Mouse (Mus musculus): Measurements from ENCODE around the gene Phf21b. TPM values are rescaled to one million over a fixed set of nuclear protein-coding genes. Genes with fewer than 3 reads are reported as not detected.
A peak's percentile ranks its signal among the peaks of the same experiment; 100 is the strongest.

Phf21b gene
- total and polyA plus RNA-seq, 3 experiments = 1.3 to 5.3 (median 2.2) TPM

DNA sequence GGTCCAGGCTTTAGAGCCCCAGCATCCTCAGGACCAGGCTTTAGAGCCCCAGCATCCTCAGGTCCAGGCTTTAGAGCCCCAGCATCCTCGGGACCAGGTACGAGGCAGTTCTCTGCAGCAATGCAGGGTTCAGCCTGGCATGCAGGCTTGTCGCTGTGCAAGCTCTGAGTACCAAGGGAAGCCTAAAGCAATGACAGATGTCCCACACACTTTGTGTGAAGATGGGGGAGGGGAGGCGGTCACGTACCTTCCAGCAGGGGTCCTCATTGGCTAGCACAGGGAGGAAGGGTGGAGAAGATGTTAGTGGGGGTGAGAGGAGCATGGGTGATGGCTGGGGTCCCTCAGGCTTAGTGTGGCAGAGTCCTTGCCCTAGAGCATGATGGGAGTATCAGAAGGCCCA lies 62.2 kb downstream of the Phf21b start:
- DNase-seq (ENCODE audit: extremely low read depth) = no peak
- dilution Hi-C loops (cut with MboI; ENCODE audit: extremely low pct_ligation_motif_present, extremely low pct_unique_long_range_greater_than_20kb, low sequenced_read_pairs) (no loop called here), in situ Hi-C loops (cut with MboI; ENCODE audit: low pct_ligation_motif_present, low pct_unique_long_range_greater_than_20kb, low sequenced_read_pairs) (no loop called here)
- peaks cover 4% of the 10 kb centered on the region for H3K9me3 ChIP-seq (replicated peaks; ENCODE audit: low read length)
- H3K4me2 ChIP-seq (ENCODE audit: insufficient read depth, low read depth, poor library complexity, severe bottlenecking) = no peak overlapping the region
- H3K27me3 ChIP-seq (replicated peaks) = no peaks in the 10 kb centered on the region
- H3K4me1 ChIP-seq (ENCODE audit: control insufficient read depth in 1 of 2, insufficient read depth in 2 of 2) = peaks cover 0 to 4% of the 10 kb centered on the region in 2 experiments; a peak in 1 of 4 replicates
- H3K79me2 ChIP-seq (replicated peaks; ENCODE audit: control insufficient read depth, extremely low read depth, insufficient read depth, poor library complexity, severe bottlenecking) = no peaks in the 10 kb centered on the region
- no peak overlapping the region for H3K4me3 ChIP-seq (replicated peaks in 1 of 3; ENCODE audit: low read depth in 2 of 3, low read length in 2 of 3, poor library complexity in 1 of 3)
- peaks cover 13 to 84% of the 10 kb centered on the region in 2 experiments for H3K36me3 ChIP-seq (replicated peaks in 1 of 2; ENCODE audit: control insufficient read depth in 1 of 2, insufficient read depth in 1 of 2, low read length in 1 of 2)
- TF ChIP-seq CTCF (conservative IDR thresholded peaks at IDR 0.05 in 1 of 2, IDR thresholded peaks at IDR 0.05 in 1 of 2; ENCODE audit: low read depth in 2 of 2, low read length in 2 of 2) = 0 out of 4 replicates have a peak, but pooled peaks of 1 of the 2 experiments have one; percentile 1
- TF ChIP-seq TCF12 (IDR thresholded peaks at IDR 0.05; ENCODE audit: low read depth, low read length) = no peak
- TF ChIP-seq NELFE (IDR thresholded peaks at IDR 0.05; ENCODE audit: low read depth, low read length) = no peak
- H3K9ac ChIP-seq (ENCODE audit: insufficient read depth, low read depth) = no peak overlapping the region
- H3K27ac ChIP-seq (ENCODE audit: insufficient read depth, low read depth) = no peak overlapping the region

DNA sequence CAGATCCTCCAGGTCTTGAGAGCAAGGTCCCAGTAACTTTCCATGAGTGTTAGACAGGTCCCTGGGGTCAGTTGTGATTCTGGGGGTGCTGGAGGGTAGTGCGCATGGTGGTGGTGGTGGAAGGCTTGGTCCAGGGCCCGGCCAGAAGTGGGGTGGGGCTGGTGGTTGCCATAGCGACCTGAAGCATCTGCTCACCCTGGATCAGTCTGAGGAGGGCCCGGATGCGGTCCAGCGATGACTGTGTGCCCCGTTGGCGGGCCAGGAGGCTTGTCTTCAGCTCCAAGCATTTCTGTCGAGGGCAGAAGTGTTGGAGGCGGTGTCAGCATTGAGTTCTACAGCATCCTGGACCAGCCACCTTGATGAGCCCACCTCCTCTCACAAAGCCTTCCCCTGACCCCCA lies 68.7 kb downstream of the Phf21b start:
- no peak for DNase-seq (ENCODE audit: extremely low read depth)
- Histone ChIP-seq H3K4me3 (replicated peaks in 1 of 3; ENCODE audit: low read depth in 2 of 3, low read length in 2 of 3, poor library complexity in 1 of 3) (no peak overlapping the region), H3K79me2 (replicated peaks; ENCODE audit: control insufficient read depth, extremely low read depth, insufficient read depth, poor library complexity, severe bottlenecking) (no peaks in the 10 kb centered on the region), H3K4me2 (ENCODE audit: insufficient read depth, low read depth, poor library complexity, severe bottlenecking) (no peak overlapping the region), H3K4me1 (ENCODE audit: control insufficient read depth in 1 of 2, insufficient read depth in 2 of 2) (no peaks in the 10 kb centered on the region), H3K9me3 (replicated peaks; ENCODE audit: low read length) (no peaks in the 10 kb centered on the region), H3K9ac (ENCODE audit: insufficient read depth, low read depth) (no peak overlapping the region), H3K27me3 (replicated peaks) (no peaks in the 10 kb centered on the region), H3K27ac (ENCODE audit: insufficient read depth, low read depth) (no peak overlapping the region), H3K36me3 (replicated peaks in 1 of 2; ENCODE audit: control insufficient read depth in 1 of 2, insufficient read depth in 1 of 2, low read length in 1 of 2) (peaks cover 3 to 55% of the 10 kb centered on the region in 2 experiments)
- dilution Hi-C loops (cut with MboI; ENCODE audit: extremely low pct_ligation_motif_present, extremely low pct_unique_long_range_greater_than_20kb, low sequenced_read_pairs) = no loop called here
- TF ChIP-seq CHD2 (IDR thresholded peaks at IDR 0.05; ENCODE audit: low read length) (no peak), MAZ (IDR thresholded peaks at IDR 0.05; ENCODE audit: low read depth, low read length) (no peak), E2F4 (IDR thresholded peaks at IDR 0.05; ENCODE audit: insufficient replicate concordance, low read depth, low read length) (no peak), BHLHE40 (IDR thresholded peaks at IDR 0.05; ENCODE audit: low read depth, low read length) (no peak), ETS1 (conservative IDR thresholded peaks at IDR 0.05; ENCODE audit: low read depth, low read length) (no peak), MXI1 (IDR thresholded peaks at IDR 0.05; ENCODE audit: low read depth, low read length) (no peak), JUN (IDR thresholded peaks at IDR 0.05; ENCODE audit: insufficient read depth, low read depth, low read length) (no peak), RCOR1 (conservative IDR thresholded peaks at IDR 0.05; ENCODE audit: low read depth, low read length) (no peak), KAT2A (IDR thresholded peaks at IDR 0.05; ENCODE audit: insufficient replicate concordance, low read length) (no peak), USF2 (conservative IDR thresholded peaks at IDR 0.05; ENCODE audit: low read depth, low read length) (no peak), IRF4 (IDR thresholded peaks at IDR 0.05; ENCODE audit: low read depth, low read length) (no peak), ZNF384 (IDR thresholded peaks at IDR 0.05; ENCODE audit: low read depth, low read length) (no peak)
- in situ Hi-C loops (cut with MboI; ENCODE audit: low pct_ligation_motif_present, low pct_unique_long_range_greater_than_20kb, low sequenced_read_pairs) = no loop called here
